Mouse (Mus musculus): ENCODE measurements around the gene Rarb. TPM values are rescaled to one million over a fixed set of nuclear protein-coding genes. Genes with fewer than 3 reads are reported as not detected.

The Rarb gene
- polyA plus RNA-seq, 1 experiment, result 8.3 TPM

GRCm38 (mm10) chr14:16737781-16738180 lies 81.2 kb downstream of the Rarb start:
- DNase-seq (ENCODE audit: extremely low spot score in 1 of 2, low spot score in 1 of 2), result no peak

GRCm38 (mm10) chr14:16735331-16736012 lies 83.5 kb downstream of the Rarb start:
- DNase-seq (ENCODE audit: extremely low spot score in 1 of 2, low spot score in 1 of 2), result no peak

DNA sequence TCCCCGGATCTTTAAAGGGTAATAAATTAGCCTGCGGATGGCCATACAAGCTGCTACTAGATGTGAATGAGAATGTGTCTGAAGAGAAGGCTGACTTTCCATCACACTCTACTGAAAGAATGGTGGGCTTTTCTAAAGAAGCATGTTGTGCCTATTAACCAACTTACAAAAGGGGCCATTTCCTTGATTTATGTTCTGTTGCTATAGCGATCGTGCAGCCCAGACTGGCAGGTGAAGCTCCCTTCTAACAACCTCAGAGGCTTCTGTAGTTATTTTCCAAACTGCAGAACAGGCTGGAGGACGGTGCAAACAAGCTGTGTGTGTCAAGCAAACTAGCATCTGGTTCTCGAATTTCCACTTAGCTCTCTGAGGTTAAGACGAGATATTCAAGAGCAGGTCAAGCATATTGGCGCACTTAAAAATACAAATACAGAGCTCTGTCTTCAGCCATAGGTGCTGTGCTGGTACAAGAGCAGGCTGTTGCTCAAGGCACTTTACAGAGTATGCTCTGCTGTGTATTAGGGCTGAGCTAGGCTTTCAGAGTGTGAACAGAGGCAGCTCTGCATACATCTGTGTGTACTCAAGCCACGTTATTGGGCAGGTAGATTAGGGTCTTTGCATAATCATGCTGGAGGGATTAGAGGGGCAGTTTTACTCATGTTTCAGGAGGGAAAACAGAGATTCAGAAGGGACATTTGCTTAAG lies 85.2 kb downstream of the Rarb start:
- no peak for DNase-seq (ENCODE audit: extremely low spot score in 1 of 2, low spot score in 1 of 2)

GRCm38 (mm10) chr14:16732054-16732453 lies 86.9 kb downstream of the Rarb start:
- DNase-seq (ENCODE audit: extremely low spot score in 1 of 2, low spot score in 1 of 2), result no peak

DNA sequence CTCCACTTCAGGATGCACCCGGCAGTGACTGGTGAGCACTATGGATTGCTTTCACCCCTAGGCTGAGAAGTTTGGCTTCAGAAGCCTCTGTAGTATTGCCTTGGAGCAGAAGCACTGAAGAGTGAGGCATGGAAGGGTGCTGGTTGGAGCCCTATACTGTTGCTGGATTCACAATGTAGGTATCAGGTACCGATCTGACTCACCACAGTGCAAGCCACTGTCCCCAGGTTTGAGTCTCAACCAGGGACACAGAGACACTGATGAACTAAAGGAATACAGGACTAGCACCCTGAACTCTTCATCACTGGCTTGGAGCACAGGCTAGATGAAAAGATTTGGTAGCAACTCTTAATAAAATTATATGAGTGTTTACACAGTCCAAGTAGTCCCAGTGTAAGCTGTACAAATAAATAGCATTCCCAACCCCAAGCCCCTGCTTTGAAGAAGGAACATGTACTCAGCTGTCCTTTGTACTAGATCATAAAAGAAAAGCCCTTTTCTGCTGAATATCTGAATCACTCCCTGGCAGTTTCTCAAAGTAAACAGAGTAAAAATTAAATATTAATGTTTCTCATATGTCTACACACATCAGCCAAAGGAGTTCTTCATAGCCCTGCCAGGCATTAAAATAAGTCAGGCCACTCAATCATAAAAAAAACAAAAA lies 90.6 kb downstream of the Rarb start:
- no peak for DNase-seq (ENCODE audit: extremely low spot score in 1 of 2, low spot score in 1 of 2)

- no peak for DNase-seq (ENCODE audit: extremely low spot score in 1 of 2, low spot score in 1 of 2)
Measured at GRCm38 (mm10) chr14:16723991-16724390, 95.0 kb downstream of the Rarb start.

- DNase-seq (ENCODE audit: extremely low spot score in 1 of 2, low spot score in 1 of 2), result no peak
Measured at GRCm38 (mm10) chr14:16717821-16718220, 101.1 kb downstream of the Rarb start.

- no peak for DNase-seq (ENCODE audit: extremely low spot score in 1 of 2, low spot score in 1 of 2)
Measured at GRCm38 (mm10) chr14:16714344-16714955, 104.5 kb downstream of the Rarb start.

DNA sequence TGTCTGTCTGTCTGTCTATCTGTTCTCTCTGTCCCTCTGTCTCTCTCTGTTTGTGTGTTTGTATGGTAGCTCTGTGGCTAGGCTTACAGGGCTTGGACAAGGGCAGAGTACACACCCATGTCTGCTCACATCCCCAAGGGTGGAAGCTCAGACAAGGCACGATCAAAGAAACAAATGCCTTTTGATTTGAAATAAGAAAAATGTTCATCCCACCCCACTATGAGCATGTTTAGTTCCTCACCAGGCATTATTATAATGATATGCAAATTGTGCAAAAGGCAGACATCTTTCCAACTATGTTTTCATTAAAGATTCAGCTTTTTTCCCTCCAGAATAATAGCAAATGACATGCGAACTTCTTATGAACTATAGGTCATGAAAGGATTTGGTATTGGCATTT lies 105.2 kb downstream of the Rarb start:
- no peak for DNase-seq (ENCODE audit: extremely low spot score in 1 of 2, low spot score in 1 of 2)

DNA sequence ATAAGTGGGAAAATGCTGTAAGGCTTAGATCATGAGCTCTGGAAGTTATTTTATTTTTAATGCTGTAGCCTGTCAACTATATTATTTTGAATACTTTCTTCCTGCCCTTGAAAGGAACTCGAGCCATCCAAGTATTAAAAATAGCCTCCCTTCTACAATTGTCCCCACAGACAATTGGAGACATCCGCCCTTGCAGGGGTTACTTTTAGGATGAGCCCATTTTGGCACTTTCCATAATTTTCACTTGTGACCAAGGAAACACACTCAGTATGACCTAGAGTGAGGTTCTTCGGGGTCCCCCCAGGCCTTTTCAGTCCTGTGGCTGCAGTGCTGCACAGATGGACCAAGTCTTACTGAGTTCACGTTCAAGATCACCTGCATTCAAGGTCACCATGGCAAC lies 119.7 kb downstream of the Rarb start:
- DNase-seq (ENCODE audit: extremely low spot score in 1 of 2, low spot score in 1 of 2), result no peak

DNA sequence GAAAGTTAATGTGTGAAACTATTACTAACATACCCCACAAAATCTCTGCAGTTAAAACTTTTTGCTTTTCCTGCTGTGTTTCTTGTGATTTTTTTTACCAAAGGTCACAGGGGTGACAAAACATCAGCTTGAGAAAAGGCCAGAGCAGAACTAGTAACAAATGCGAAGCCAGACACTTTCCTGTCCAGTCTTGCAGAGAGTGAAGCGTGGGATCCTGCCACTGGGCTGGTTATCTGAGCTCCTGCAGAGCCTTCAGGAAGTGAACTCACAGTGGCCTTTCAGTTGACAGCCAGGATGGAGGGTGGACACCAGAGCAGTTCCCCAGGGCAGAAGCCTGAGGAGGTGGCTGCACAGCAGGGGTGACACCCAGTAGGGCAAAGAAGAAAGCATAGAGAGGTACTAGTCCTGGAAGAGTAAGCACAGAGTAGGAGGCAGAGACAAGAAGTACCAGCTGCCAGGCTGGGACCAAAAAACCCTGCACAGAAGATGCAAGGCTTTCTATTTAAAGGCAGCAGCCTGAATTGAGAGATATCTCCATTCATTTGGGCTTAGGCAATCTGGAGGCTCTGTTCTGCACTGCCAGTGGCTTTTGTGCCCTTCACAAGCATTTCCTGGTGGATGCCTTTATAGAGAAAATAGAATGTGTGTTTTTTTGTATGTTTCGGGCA lies 123.4 kb downstream of the Rarb start:
- DNase-seq (ENCODE audit: extremely low spot score in 1 of 2, low spot score in 1 of 2), result peak; percentile 24 to 45

GRCm38 (mm10) chr14:16678335-16678734 lies 140.6 kb downstream of the Rarb start:
- no peak for DNase-seq (ENCODE audit: extremely low spot score in 1 of 2, low spot score in 1 of 2)

GRCm38 (mm10) chr14:16677081-16677480 lies 141.9 kb downstream of the Rarb start:
- no peak for DNase-seq (ENCODE audit: extremely low spot score in 1 of 2, low spot score in 1 of 2)

- DNase-seq (ENCODE audit: extremely low spot score in 1 of 2, low spot score in 1 of 2), result peak; percentile 44 to 70
Measured at GRCm38 (mm10) chr14:16670571-16670970, 148.4 kb downstream of the Rarb start.

GRCm38 (mm10) chr14:16639153-16639943 lies 179.6 kb downstream of the Rarb start:
- DNase-seq (ENCODE audit: extremely low spot score in 1 of 2, low spot score in 1 of 2), result no peak

DNA sequence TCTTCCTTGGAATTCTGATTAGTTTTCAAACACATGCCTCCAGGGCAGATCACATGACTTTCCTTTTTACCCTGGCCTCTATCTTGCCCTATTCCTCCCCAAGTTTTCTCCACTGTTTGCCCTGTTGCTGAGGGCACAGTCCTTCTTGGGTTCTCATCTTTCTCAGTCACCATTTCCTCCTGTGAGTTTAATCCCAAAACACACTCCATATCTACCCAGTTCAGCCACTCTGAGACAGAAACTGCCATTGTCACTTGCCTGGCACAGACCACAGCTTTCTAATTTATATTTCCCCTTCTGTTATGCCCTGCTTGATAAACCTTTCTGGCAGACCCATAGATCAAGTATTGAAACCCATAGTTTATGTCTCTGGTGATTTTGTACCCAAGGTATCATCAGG lies 205.0 kb downstream of the Rarb start:
- no peak for DNase-seq (ENCODE audit: extremely low spot score in 1 of 2, low spot score in 1 of 2)

DNA sequence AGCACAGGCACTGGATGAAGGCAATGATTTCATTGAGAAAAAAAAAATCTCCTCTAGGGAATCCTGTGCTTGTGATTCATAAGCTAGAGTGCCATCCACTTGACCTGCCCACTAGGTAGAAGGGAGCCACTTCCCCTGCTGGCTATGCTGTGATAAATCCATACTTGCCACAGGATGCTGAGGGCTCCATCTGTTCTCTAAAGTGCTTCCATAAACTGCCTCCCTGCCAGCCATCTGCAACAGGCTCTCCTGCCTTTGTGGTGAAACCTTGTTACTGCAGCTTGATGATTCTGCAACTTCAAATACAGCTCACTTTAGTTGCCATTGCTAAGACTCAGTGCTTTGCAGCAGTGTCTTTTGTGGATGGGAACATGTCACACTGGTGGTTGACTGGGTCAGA lies 213.5 kb downstream of the Rarb start:
- DNase-seq (ENCODE audit: extremely low spot score in 1 of 2, low spot score in 1 of 2), result peak in 1 of 2 experiments; percentile 10

DNA sequence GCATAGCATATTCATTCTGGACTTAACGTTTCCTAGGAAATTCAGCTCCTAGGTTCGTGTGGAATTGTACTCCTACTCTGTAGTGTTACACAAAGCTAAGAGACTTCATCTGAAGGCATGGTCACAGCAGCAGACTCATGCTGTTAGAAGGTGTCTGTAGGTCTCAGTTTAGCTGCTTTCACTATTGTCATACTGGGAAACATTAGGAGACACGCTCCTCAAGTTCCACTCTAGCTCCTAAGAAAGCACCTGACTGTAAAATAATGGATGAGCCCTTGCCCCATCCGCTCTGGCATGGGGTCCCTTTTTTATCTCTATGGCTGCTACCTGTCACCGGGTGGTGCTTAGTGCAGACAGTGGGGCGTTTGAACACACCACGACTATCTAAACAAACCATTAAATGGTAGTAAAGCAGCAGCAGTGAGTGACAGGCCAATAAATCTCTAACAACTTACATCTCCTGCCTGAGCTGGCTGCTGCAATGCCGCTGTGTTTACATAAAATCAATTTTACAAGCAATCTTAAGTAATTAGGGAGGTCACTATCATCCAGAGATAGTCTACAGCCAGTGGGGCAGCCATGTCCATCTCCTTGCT lies 214.4 kb downstream of the Rarb start:
- DNase-seq (ENCODE audit: extremely low spot score in 1 of 2, low spot score in 1 of 2), result no peak

DNA sequence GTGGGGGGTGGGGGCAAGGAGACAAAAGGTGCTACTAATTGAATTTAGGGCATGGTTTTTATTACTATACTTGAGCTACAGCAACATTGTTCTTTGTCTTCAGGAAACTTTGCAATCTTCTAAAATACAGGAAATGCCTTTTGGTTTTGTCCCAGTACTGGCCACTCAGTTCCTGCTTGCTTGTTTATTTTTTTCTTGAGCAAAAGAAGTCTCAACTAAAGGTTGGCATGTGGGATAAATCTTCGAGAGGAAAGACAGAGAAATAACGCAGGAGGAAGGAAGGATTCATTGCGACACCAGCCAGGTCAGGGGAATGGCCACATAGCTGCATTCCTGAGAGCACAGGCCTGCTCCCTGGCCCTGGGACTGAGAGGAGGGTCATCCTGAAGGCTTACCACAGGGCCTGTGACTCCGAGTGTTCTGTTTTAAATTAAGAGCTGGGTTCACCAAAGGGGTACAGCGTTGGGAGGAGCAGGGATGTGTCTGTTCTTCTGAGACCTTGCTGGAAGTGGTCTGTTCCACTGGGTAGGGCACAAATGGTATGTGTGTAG lies 215.8 kb downstream of the Rarb start:
- no peak for DNase-seq (ENCODE audit: extremely low spot score in 1 of 2, low spot score in 1 of 2)
